Mouse (Mus musculus): ENCODE data around the gene Nlgn2.

- TF ChIP-seq CTCF (IDR thresholded peaks at IDR 0.05 in 2 of 3, conservative IDR thresholded peaks at IDR 0.05 in 1 of 3; ENCODE audit: control insufficient read depth in 1 of 3, insufficient read depth in 1 of 3, low read depth in 2 of 3, low read length in 3 of 3, poor library complexity in 1 of 3, severe bottlenecking in 1 of 3): no peak
- no peak for TF ChIP-seq USF1 (IDR thresholded peaks at IDR 0.05; ENCODE audit: low read depth, low read length)
- no peak for TF ChIP-seq EP300 (IDR thresholded peaks at IDR 0.05; ENCODE audit: low read depth in 1 of 2, low read length in 2 of 2)
- TF ChIP-seq MEF2A (IDR thresholded peaks at IDR 0.05; ENCODE audit: extremely low read depth, insufficient replicate concordance, low read depth, low read length, poor library complexity, severe bottlenecking): no peak
- no peak for TF ChIP-seq MAZ (IDR thresholded peaks at IDR 0.05; ENCODE audit: low read depth, low read length)
- TF ChIP-seq TBP (IDR thresholded peaks at IDR 0.05; ENCODE audit: low read depth, low read length): no peak
- TF ChIP-seq GATA1 (IDR thresholded peaks at IDR 0.05; ENCODE audit: low read depth, low read length): no peak
- TF ChIP-seq TCF12 (IDR thresholded peaks at IDR 0.05; ENCODE audit: low read depth, low read length): no peak
These were observed 34.9 kb upstream of the Nlgn2 start for GRCm38 (mm10) chr11:69872451-69872850.
